Mouse (Mus musculus): ENCODE data around the gene Ugt1a8.
"Not testable (repeated sequence)": the region's sequence is repeated elsewhere in the genome, so short reads cannot be mapped to it uniquely, and the experiment has no call there.

The Ugt1a8 gene

GRCm38 (mm10) chr1:88109027-88109557, 21.5 kb downstream of the Ugt1a8 start:
- not testable (repeated sequence) for DNase-seq (ENCODE audit: low spot score)

DNA sequence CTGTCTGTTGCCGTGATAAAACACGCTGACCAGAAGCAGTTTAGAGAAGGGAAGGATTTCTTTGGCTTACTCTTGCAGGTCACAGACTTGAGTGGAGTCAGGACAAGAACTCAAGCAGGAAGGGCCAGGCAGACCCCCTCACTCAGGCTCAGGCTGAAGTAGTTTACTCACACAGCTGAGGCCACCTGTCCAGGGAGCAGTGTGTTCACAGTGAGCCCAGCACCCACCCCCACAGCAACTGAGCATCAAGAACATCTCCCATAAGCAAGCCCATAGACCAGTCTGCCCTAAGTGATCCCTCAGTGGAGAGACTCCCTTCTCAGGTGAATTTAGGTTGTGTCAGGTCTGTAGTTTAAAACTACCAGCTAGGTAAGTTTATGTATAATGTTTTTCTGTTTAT, 22.0 kb downstream of the Ugt1a8 start:
- DNase-seq (ENCODE audit: low spot score): not testable (repeated sequence)

DNA sequence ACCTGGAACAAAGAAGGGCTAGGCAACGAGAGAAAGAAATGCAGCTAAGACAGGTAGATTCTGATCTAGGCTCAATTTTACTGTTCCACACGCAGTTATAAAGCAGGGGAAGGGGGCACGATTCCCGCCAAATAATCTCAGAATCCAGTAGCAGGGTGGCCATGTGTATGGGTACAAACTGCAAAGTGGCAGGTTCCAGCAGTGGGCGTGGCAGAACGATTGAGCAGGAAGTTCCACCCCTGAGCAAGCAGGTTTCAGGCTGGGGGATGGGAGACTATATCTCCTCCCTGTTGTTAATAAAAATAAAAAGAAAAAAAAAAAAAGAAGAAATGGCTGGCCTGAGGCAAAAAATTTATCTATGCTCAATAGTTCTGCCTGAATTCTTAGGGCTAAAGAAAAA, 25.2 kb downstream of the Ugt1a8 start:
- DNase-seq (ENCODE audit: low spot score): not testable (repeated sequence)

- not testable (repeated sequence) for DNase-seq (ENCODE audit: low spot score)
Measured at GRCm38 (mm10) chr1:88120550-88120949, 32.9 kb downstream of the Ugt1a8 start.

- DNase-seq (ENCODE audit: low spot score): not testable (repeated sequence)
Measured at GRCm38 (mm10) chr1:88121521-88121920, 33.9 kb downstream of the Ugt1a8 start.

DNA sequence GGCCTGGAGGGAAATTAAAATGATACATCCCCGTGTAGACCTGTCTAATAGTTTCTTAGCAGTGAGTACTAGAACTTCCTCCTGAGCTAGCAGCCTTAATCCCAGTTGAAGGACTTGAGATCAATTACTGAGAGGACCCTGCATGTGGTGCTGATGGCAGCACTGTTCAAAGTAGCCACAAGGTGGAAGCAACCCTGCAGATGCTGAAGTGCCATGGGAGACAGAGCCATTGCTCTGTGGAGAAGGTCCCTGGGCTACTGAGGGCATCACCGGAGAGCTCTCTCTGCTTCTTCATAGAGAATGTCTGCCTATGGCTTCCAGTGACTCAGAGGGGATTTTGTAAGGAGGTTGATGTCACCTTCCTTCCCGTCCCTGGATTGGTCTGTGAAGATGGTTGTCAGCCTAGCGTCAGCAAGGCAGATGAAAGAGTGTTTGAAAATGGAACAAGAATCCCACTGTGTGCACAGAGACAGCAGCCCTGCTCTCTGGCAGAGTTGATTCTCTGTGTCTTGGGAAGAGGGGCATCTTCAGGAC, 38.3 kb downstream of the Ugt1a8 start:
- DNase-seq (ENCODE audit: low spot score): not testable (repeated sequence)

DNA sequence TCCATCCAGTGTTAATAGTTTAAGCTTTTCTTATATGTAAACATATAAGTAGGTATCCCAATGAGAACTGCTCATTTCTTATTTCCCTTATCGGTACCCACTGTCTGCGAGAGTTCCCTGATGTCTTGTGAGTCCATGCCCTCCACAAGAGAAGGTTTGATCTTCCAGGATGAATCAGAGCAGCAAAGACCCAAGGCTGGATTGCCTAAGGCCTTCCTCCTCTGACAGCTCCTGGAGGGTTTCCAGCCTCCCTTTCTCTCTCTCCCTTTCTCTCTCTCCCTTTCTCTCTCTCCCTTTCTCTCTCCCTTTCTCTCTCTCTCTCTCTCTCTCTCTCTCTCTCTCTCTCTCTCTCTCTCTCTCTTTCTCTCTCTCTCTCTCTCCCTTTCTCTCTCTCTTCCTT, 41.5 kb downstream of the Ugt1a8 start:
- not testable (repeated sequence) for DNase-seq (ENCODE audit: low spot score)

DNA sequence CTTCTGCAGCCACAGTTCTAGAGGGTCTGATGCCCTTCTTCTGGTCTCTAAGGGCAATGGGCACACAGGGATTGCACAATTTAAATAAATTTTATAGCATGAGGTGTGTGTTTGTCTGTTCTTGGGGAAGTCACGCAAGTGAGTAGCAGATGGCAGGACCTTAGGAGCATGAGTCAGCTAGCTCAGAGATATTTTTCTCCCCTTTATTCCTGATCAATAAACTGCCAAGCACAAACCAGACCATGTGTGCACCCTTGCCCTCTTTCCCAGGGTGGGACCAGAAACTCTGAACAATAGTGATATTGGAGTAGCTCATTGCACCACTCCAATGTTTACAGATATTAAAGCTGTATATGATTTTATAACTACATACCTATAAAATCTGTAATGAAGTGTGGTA, 42.6 kb downstream of the Ugt1a8 start:
- DNase-seq (ENCODE audit: low spot score): not testable (repeated sequence)

- no peak for DNase-seq (ENCODE audit: low spot score)
Measured at GRCm38 (mm10) chr1:88133908-88134456, 46.4 kb downstream of the Ugt1a8 start.

- DNase-seq (ENCODE audit: low spot score): not testable (repeated sequence)
Measured at GRCm38 (mm10) chr1:88134457-88135011, 46.9 kb downstream of the Ugt1a8 start, which contains the start of gene Ugt1a6a. Ugt1a6a (plus strand) TSS chr1:88134809.

DNA sequence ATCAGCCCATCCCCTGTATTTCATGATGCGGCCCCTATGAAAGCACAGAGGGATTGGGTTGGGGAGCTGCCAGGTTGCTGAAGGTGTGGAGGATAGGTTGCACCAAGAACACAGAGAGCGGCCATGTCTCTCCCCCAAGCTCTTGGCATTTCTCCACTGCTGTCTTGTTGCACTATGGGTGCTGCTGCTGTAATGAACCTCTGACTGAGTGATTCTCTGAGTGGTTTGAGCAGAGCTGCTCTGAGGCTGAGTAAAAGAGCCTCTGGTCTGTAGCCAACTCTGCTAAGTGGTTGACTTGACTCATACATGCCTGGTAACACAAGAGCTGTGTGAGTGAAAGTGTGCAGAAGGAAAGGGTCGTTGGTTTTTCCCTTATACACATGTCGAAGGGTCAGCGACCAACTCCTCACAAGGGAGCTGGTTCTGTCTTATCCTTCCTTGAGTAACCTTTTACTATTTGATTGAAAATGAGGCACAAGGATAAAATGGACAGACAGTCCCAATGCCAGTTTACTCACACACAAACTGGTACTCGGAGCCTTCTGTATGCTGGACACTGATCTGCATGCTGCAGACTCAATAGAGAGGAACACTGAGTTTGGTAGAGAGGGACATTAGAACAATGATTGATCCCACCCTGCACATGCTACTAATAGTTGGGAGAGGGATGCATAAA, 47.8 kb downstream of the Ugt1a8 start:
- DNase-seq (ENCODE audit: low spot score): not testable (repeated sequence)

DNA sequence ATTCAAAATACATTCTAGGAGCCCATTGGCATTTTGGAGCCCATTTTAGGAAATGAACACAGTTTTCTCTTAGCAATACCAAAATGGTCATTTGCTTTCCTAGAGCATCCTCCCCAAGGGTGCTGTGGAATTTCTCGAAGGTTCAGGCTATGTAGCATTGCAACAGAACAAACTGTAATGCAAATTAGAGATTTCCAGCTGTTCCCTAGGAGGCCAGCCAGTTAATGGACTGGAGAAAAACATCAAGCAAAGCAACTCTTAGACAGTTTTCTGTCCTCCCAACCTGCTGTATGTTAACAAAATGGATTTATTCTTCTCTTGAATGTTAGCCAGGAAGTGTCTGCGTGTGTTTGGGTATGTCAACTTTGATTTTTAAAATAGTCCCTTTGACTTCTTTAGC, 49.0 kb downstream of the Ugt1a8 start:
- no peak for DNase-seq (ENCODE audit: low spot score)

GRCm38 (mm10) chr1:88137264-88137663, 49.7 kb downstream of the Ugt1a8 start:
- DNase-seq (ENCODE audit: low spot score): no peak

DNA sequence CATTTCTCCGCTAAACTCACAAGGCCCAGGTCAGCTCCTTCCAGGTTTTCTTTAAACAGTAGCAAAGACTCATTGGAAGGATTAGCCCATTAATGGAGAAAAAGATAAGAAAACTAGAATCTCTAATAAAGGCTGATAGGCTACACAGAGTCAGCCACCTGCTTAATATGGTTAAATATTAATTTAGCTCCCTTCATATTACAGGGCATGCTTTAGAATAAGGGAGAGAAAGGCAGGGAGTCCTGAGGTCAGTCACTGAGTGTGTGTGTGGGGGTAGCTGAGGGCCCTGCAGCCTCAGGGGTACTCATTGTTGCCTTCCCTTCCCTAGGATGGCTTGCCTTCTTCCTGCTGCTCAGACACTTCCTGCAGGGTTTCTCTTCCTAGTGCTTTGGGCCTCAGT, 50.5 kb downstream of the Ugt1a8 start:
- DNase-seq (ENCODE audit: low spot score): no peak

GRCm38 (mm10) chr1:88140492-88140891, 52.9 kb downstream of the Ugt1a8 start:
- not testable (repeated sequence) for DNase-seq (ENCODE audit: low spot score)

DNA sequence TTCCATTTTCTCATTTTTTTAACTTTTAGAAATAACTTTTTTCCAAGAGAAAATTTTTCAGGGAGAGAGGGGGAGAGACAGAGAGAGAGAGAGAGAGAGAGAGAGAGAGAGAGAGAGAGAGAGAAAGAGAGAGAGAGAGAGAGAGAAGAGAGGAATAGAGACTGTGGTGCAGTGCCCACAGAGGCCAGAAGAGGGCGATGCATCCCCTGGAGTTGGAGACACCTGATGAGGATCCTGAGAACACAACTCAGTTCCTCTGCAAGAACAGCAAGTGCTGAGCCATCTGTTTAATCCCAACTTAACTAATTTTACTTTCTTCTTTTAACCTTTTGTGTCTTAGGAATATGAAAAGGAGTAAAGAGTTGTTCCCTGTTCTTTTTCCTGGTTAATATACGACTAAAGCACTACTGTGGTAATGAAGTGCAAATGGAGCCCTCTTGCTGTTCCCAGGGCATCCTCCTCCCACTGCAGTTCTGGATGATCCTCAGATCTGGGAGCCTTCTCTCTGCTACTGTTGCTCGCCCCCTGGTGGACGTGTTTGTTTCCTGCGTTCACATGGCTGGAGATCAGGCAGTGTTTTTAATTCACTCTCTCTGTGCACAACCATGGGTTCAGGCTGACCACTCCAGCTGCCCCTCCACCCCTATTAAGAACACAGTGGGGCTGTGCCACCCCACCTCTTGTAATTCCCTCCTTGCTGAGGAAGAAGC, 56.5 kb downstream of the Ugt1a8 start:
- DNase-seq (ENCODE audit: low spot score): not testable (repeated sequence)

- not testable (repeated sequence) for DNase-seq (ENCODE audit: low spot score)
Measured at GRCm38 (mm10) chr1:88145278-88145677, 57.7 kb downstream of the Ugt1a8 start.

DNA sequence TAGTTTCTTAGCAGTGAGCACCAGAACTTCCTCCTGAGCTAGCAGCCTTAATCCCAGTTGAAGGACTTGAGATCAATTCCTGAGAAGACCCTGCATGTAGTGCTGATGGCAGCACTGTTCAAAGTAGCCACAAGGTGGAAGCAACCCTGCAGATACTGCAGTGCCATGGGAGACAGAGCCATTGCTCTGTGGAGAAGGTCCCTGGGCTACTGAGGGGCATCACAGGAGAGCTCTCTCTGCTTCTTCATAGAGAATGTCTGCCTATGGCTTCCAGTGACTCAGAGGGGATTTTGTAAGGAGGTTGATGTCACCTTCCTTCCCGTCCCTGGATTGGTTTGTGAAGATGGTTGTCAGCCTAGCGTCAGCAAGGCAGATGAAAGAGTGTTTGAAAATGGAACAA, 62.5 kb downstream of the Ugt1a8 start:
- DNase-seq (ENCODE audit: low spot score): not testable (repeated sequence)

GRCm38 (mm10) chr1:88158430-88158829, 70.8 kb downstream of the Ugt1a8 start:
- no peak for DNase-seq (ENCODE audit: low spot score)

DNA sequence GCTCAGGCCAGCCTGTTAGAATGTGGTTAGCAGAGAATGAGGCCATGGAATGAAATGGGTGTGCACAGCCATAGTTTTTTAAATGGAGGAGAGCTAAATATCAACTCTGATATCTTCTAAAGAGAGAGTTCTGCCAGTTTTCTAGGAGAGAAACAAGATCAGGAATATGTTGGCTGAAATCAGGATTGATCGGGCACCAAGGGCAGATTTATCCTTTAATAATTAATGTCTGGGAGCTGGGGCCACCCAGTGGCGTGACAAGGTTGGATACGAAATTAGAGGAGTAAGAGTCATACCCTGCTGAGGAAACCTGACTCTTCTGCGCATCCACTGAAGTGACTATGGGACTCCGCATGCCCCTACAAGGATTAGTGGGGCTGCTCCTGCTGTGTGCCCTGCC, 78.1 kb downstream of the Ugt1a8 start, which contains the start of gene Ugt1a5:
Gene Ugt1a5, plus strand, starts transcription at position 302 of the 400 bp plus-strand sequence.
- no peak for DNase-seq (ENCODE audit: low spot score)

DNA sequence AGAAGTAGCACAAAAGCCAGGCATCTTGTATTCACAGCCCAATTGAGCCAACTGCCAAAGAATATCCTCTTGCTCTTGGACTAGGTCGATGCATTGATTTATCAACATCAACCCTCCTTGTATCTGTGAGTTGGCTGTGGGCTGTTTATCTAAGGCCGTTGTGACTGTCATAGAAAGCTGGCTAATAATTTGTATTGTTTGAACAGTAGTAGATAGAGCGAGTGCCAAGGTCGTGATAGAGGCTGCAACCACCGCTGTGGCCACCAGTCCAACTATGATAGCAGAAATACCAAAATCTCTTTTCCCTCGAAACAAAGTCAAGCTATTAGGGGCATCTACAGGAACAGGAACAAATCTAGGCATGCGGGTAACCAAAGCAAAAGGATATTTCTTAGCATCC, 84.6 kb downstream of the Ugt1a8 start:
- DNase-seq (ENCODE audit: low spot score): not testable (repeated sequence)

GRCm38 (mm10) chr1:88179657-88180056, 92.0 kb downstream of the Ugt1a8 start:
- no peak for DNase-seq (ENCODE audit: low spot score)

Measured in ovary, postnatal 14 days (tissue).